Mouse (Mus musculus): Measurements from ENCODE around the gene Prl3b1. TPM values are rescaled to one million over a fixed set of nuclear protein-coding genes. Genes with fewer than 3 reads are reported as not detected.

The Prl3b1 gene
- not detected in 2 replicates for polyA plus RNA-seq (2012; rRNA removed)

- no peak for DNase-seq (ENCODE audit: low read depth)
Observed at GRCm38 (mm10) chr13:27241547-27241946, at the start of gene Prl3b1. Gene Prl3b1 (plus strand): TSS chr13:27241847.

GRCm38 (mm10) chr13:27196359-27196758, 45.3 kb upstream of the Prl3b1 start, which contains the start of gene Prl3c1:
Gene Prl3c1 (plus strand): TSS chr13:27196659.
- DNase-seq (ENCODE audit: low read depth) = no peak

DNA sequence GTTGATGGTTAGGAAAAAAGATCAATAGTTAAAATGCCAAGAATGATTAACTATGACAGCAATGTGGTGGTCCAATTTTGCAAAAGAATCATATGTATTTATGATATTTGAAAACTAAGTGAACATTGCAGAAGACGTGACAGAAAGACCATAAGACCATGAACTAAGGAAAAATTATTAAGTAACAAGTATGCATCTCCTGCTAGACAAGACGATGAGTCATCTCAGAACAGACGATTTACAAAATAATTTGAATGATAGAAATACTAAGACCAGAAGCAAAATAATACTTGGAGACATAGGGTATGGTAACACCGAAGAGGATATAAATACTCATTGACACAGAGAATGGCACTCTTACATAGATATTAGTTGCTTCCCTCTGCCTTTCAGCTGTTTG, 17.5 kb downstream of the Prl3b1 start, which contains the start of gene Prl3a1:
Prl3a1 (plus strand) TSS at position 301 of the 400 bp plus-strand sequence.
- DNase-seq (ENCODE audit: low read depth) = no peak

Other genes starting within 250 kb of the Prl3b1 start
- not detected in 2 replicates for gene Prl, start 184.3 kb upstream of the Prl3b1 start, polyA plus RNA-seq (2012; rRNA removed)
- not detected in 2 replicates for gene Prl3d1, start 147.7 kb upstream of the Prl3b1 start, polyA plus RNA-seq (2012; rRNA removed)
- gene Prl3d2, start 120.1 kb upstream of the Prl3b1 start, polyA plus RNA-seq (2012; rRNA removed) = not detected in 2 replicates
- not detected in 2 replicates for gene Prl3d3, start 85.1 kb upstream of the Prl3b1 start, polyA plus RNA-seq (2012; rRNA removed)
- gene Prl3c1, start 45.2 kb upstream of the Prl3b1 start, polyA plus RNA-seq (2012; rRNA removed) = not detected in 2 replicates
- gene Prl3a1, start 17.6 kb downstream of the Prl3b1 start, polyA plus RNA-seq (2012; rRNA removed) = not detected in 2 replicates
- gene Prl6a1, start 70.8 kb downstream of the Prl3b1 start, polyA plus RNA-seq (2012; rRNA removed) = not detected in 2 replicates
- gene Prl8a2, start 103.8 kb downstream of the Prl3b1 start, polyA plus RNA-seq (2012; rRNA removed) = not detected in 2 replicates
- not detected in 2 replicates for gene Prl2b1, start 149.0 kb downstream of the Prl3b1 start, polyA plus RNA-seq (2012; rRNA removed)
- gene Prl8a6, start 196.8 kb downstream of the Prl3b1 start, polyA plus RNA-seq (2012; rRNA removed) = not detected in 2 replicates

Data from gonadal fat pad, adult 2 months (tissue).